Mouse (Mus musculus) c-Kit-negative CD71-positive TER-119-positive erythroid progenitor cells, embryonic 14.5 days (primary cell): ENCODE data around the gene Vmn1r13.
"Not testable (repeated sequence)": the region's sequence is repeated elsewhere in the genome, so short reads cannot be mapped to it uniquely, and the experiment has no call there.

Experiments used
- DNase-seq: peaks from one replicate; pipeline ENCODE4 v3.0.0-alpha.2; 2013; ENCODE audit warnings: low read depth, low spot score

Gene Vmn1r13

GRCm38 (mm10) chr6:57202990-57203389, at the start of gene Vmn1r13:
TSS of gene Vmn1r13 (plus strand) at chr6:57203290.
- not testable (repeated sequence) for DNase-seq

DNA sequence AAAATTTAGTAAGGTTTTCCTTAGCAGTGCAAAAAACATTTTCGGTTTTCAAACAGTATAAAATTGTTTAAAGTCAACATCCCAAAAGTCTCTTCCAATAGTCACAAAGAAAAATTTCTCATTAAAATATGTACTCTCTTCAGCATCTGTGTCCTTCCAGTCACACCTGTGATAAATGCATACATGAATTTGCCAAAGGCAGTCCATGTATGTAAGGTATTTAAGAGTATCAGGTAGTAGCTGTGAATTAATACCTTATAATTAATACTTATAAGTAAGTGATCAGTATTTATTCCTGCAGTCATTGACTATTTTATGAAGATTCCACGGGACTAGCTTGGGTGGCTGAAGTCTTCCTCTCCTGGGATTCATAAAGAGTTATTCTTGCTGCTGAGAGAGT, 46.5 kb upstream of the Vmn1r13 start, which contains the start of gene Vmn1r12:
TSS of gene Vmn1r12 (plus strand) at position 301 of the 400 bp plus-strand sequence.
- no peak for DNase-seq

- not testable (repeated sequence) for DNase-seq
Observed at GRCm38 (mm10) chr6:57190016-57190415, 13.1 kb upstream of the Vmn1r13 start.

DNA sequence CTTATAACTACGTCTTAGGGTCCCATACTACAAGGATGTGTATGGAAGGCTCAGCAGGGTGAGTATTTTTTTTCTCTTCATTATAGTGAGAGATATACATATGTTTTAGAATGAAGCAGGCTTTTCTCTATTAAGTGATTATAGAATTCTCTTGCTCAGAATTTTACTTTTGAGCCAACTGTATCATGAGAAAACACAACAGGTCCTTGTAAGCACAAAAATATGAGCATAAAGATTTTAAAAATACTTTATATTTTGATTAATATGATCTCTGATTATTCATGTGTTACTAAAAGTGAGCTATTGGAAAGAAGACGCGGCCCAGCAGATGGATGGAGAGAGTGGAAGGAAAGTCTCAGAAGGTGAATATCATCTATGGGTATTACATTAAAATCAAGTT, 28.3 kb downstream of the Vmn1r13 start, which contains the start of gene Vmn1r14:
TSS of gene Vmn1r14 (plus strand) at position 301 of the 400 bp plus-strand sequence.
- DNase-seq, result no peak

GRCm38 (mm10) chr6:57257652-57258051, 54.6 kb downstream of the Vmn1r13 start, which contains the start of gene Vmn1r15:
TSS of gene Vmn1r15 (plus strand) at chr6:57257952.
- DNase-seq, result no peak

- no peak for DNase-seq
Observed at GRCm38 (mm10) chr6:57260990-57261389, 57.9 kb downstream of the Vmn1r13 start.
